Mouse (Mus musculus): ENCODE measurements around the gene Enox1. TPM values are rescaled to one million over a fixed set of nuclear protein-coding genes. Genes with fewer than 3 reads are reported as not detected.

The Enox1 gene
- total RNA-seq, 4 experiments from 2014 or later, result 0.31 to 1.0 (median 0.69) TPM

GRCm38 (mm10) chr14:77670945-77671344, 514.4 kb downstream of the Enox1 start:
- peak; percentile 22 to 48 for DNase-seq (ENCODE audit: low spot score in 2 of 2)

- no peak for DNase-seq (ENCODE audit: low spot score in 2 of 2)
Measured at GRCm38 (mm10) chr14:77671961-77672360, 515.4 kb downstream of the Enox1 start.

GRCm38 (mm10) chr14:77673138-77673537, 516.6 kb downstream of the Enox1 start:
- DNase-seq (ENCODE audit: low spot score in 2 of 2), result no peak

- no peak for DNase-seq (ENCODE audit: low spot score in 2 of 2)
Measured at GRCm38 (mm10) chr14:77677951-77678350, 521.4 kb downstream of the Enox1 start.

GRCm38 (mm10) chr14:77679877-77680276, 523.3 kb downstream of the Enox1 start:
- DNase-seq (ENCODE audit: low spot score in 2 of 2), result no peak

GRCm38 (mm10) chr14:77682888-77683555, 526.5 kb downstream of the Enox1 start:
- no peak for DNase-seq (ENCODE audit: low spot score in 2 of 2)

GRCm38 (mm10) chr14:77689816-77690215, 533.3 kb downstream of the Enox1 start:
- no peak for DNase-seq (ENCODE audit: low spot score in 2 of 2)

- no peak for DNase-seq (ENCODE audit: low spot score in 2 of 2)
Measured at GRCm38 (mm10) chr14:77705006-77705405, 548.4 kb downstream of the Enox1 start.

GRCm38 (mm10) chr14:77706511-77707246, 550.1 kb downstream of the Enox1 start:
- DNase-seq (ENCODE audit: low spot score in 2 of 2), result no peak

- no peak for DNase-seq (ENCODE audit: low spot score in 2 of 2)
Measured at GRCm38 (mm10) chr14:77707279-77707678, 550.7 kb downstream of the Enox1 start.

- DNase-seq (ENCODE audit: low spot score in 2 of 2), result no peak
Measured at GRCm38 (mm10) chr14:77708354-77709150, 552.0 kb downstream of the Enox1 start.

- no peak for DNase-seq (ENCODE audit: low spot score in 2 of 2)
Measured at GRCm38 (mm10) chr14:77714931-77715535, 558.5 kb downstream of the Enox1 start.

- DNase-seq (ENCODE audit: low spot score in 2 of 2), result no peak
Measured at GRCm38 (mm10) chr14:77716981-77717380, 560.4 kb downstream of the Enox1 start.

GRCm38 (mm10) chr14:77718814-77719213, 562.3 kb downstream of the Enox1 start:
- DNase-seq (ENCODE audit: low spot score in 2 of 2), result no peak

GRCm38 (mm10) chr14:77738056-77738455, 581.5 kb downstream of the Enox1 start:
- DNase-seq (ENCODE audit: low spot score in 2 of 2), result no peak

GRCm38 (mm10) chr14:77738751-77739365, 582.3 kb downstream of the Enox1 start:
- no peak for DNase-seq (ENCODE audit: low spot score in 2 of 2)

GRCm38 (mm10) chr14:77739376-77739775, 582.8 kb downstream of the Enox1 start:
- DNase-seq (ENCODE audit: low spot score in 2 of 2), result no peak

- no peak for DNase-seq (ENCODE audit: low spot score in 2 of 2)
Measured at GRCm38 (mm10) chr14:77744638-77745240, 588.2 kb downstream of the Enox1 start.

GRCm38 (mm10) chr14:77748920-77749319, 592.4 kb downstream of the Enox1 start:
- DNase-seq (ENCODE audit: low spot score in 2 of 2), result no peak

All from gastrocnemius, adult 8-10 months (tissue).